Mouse (Mus musculus): ENCODE measurements around the gene Gm20388. TPM values are rescaled to one million over a fixed set of nuclear protein-coding genes. Genes with fewer than 3 reads are reported as not detected.
"Not testable (repeated sequence)": the region's sequence is repeated elsewhere in the genome, so short reads cannot be mapped to it uniquely, and the experiment has no call there.

Gene Gm20388
- total RNA-seq, 2 experiments from 2014 or later: 12.7 TPM; not detected in 1

- no peak for DNase-seq
These were observed 783.3 kb downstream of the Gm20388 start for GRCm38 (mm10) chr8:120693861-120694493.

- DNase-seq: no peak
These were observed 785.9 kb downstream of the Gm20388 start for GRCm38 (mm10) chr8:120696401-120697153.

GRCm38 (mm10) chr8:120697154-120697978 lies 786.7 kb downstream of the Gm20388 start:
- no peak for DNase-seq

GRCm38 (mm10) chr8:120697979-120698272 lies 787.3 kb downstream of the Gm20388 start:
- no peak for DNase-seq

- DNase-seq: no peak
These were observed 787.8 kb downstream of the Gm20388 start for GRCm38 (mm10) chr8:120698426-120698825.

- DNase-seq: no peak
These were observed 788.4 kb downstream of the Gm20388 start for GRCm38 (mm10) chr8:120699079-120699478.

GRCm38 (mm10) chr8:120699565-120699964 lies 788.9 kb downstream of the Gm20388 start:
- no peak for DNase-seq

GRCm38 (mm10) chr8:120700053-120700452 lies 789.4 kb downstream of the Gm20388 start:
- DNase-seq: no peak

- DNase-seq: no peak
These were observed 791.3 kb downstream of the Gm20388 start for GRCm38 (mm10) chr8:120701758-120702465.

- DNase-seq: no peak
These were observed 793.6 kb downstream of the Gm20388 start for GRCm38 (mm10) chr8:120704203-120704602.

- DNase-seq: no peak
These were observed 794.5 kb downstream of the Gm20388 start for GRCm38 (mm10) chr8:120705163-120705562.

- DNase-seq: no peak
These were observed 795.6 kb downstream of the Gm20388 start for GRCm38 (mm10) chr8:120706193-120706592.

- no peak for DNase-seq
These were observed 798.5 kb downstream of the Gm20388 start for GRCm38 (mm10) chr8:120709176-120709575.

- DNase-seq: no peak
These were observed 804.6 kb downstream of the Gm20388 start for GRCm38 (mm10) chr8:120715200-120715599.

GRCm38 (mm10) chr8:120715996-120716680 lies 805.5 kb downstream of the Gm20388 start:
- DNase-seq: no peak

- no peak for DNase-seq
These were observed 809.1 kb downstream of the Gm20388 start for GRCm38 (mm10) chr8:120719586-120720236.

GRCm38 (mm10) chr8:120723025-120723424 lies 812.4 kb downstream of the Gm20388 start:
- DNase-seq: no peak

- not testable (repeated sequence) for DNase-seq
These were observed 813.5 kb downstream of the Gm20388 start for GRCm38 (mm10) chr8:120724096-120724495.

- DNase-seq: no peak
These were observed 814.4 kb downstream of the Gm20388 start for GRCm38 (mm10) chr8:120724816-120725575.

GRCm38 (mm10) chr8:120725576-120725950 lies 814.9 kb downstream of the Gm20388 start:
- no peak for DNase-seq

GRCm38 (mm10) chr8:120726051-120726450 lies 815.4 kb downstream of the Gm20388 start:
- DNase-seq: no peak
